Mouse (Mus musculus) thymus, adult 2 months (tissue): Measurements from ENCODE around the gene Nipal4.

Experiments used
- CTCF ChIP-seq: fragments of 200-500 bp; IDR thresholded peaks from 2 replicates; pipeline ENCODE4 v1.5.1; 2012; ENCODE audit warnings: mild to moderate bottlenecking, control low read depth, low read length, moderate library complexity, borderline replicate concordance; ENCODE audit not compliant: control insufficient read depth, poor library complexity, insufficient read depth; ENCODE audit errors: extremely low read depth
- POLR2A ChIP-seq: fragments of 200-500 bp; IDR thresholded peaks from 2 replicates; pipeline ENCODE4 v1.6.1; 2012; ENCODE audit warnings: mild to moderate bottlenecking, low read length, control low read depth, moderate library complexity; ENCODE audit not compliant: control insufficient read depth, poor library complexity, insufficient read depth; ENCODE audit errors: extremely low read depth

DNA sequence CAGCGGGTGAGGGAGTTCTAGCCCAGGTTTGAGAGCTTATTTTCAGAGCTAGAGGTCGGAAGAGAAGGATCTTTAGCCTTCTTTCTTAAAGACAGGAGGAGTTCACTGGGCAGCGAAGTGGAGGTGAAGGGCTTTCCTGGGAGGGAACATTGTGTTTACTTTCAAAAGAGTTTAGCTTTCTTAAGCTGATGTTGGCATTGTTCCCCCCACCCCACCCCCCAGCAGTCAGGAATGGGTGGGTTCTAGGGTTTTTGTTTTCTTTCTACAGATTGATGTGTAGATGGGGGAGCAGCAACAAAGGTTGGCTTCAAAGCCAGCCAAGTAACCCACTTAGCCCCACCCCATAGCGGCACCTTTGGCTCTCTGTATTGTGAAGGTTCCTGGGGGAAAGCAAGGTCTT lies 51.3 kb downstream of the Nipal4 start:
- TF ChIP-seq CTCF, result no peak
- TF ChIP-seq POLR2A, result no peak
